ENCODE assay signal across 8 mouse cellular contexts in genomic region chr7:28983141-28983564, GRCm38 (mm10). TPM values are rescaled to one million over a fixed set of nuclear protein-coding genes. Genes with fewer than 3 reads are reported as not detected.
DNase-seq lines count a peak whose midpoint lies in the region; ATAC-seq and TF ChIP-seq lines count a peak whose summit lies in the region.

No protein-coding gene starts in this region.

- no peak for ATAC-seq in embryonic facial prominence, embryonic 13.5 days (ENCODE audit: insufficient number of reproducible peaks, insufficient read depth, low FRiP score, low TSS enrichment, low read depth)
- no peak for ATAC-seq in liver, embryonic 16.5 days (ENCODE audit: low read depth)

- peak overlapping the region; percentile 19; the same call in 1 of the 2 replicates for H3K4me3 ChIP-seq in gastrocnemius, adult 2 months
- peak overlapping the region; percentile 89; the same call in 1 of the 2 replicates for H3K4me3 ChIP-seq in embryonic facial prominence, embryonic 13.5 days
- peak overlapping the region; percentile 75 for H3K4me3 ChIP-seq in liver, embryonic 16.5 days (ENCODE audit: low read depth, low read length)

- no peak for DNase-seq in gastrocnemius, adult 2 months
- DNase-seq in gastrocnemius, adult 8-10 months (ENCODE audit: low spot score in 2 of 2): no peak
- DNase-seq in A20 (ENCODE audit: low read depth, low spot score): peak; percentile 82
- no peak for DNase-seq in urinary bladder, postnatal 14 days (ENCODE audit: low spot score)
- no peak for DNase-seq in frontal cortex, postnatal 14 days (ENCODE audit: low spot score in 2 of 2)
- no peak for DNase-seq in right cerebral cortex, postnatal 25 days

- intact Hi-C loops in gastrocnemius, adult 2 months (cut with DNase I): no loop called here

- peak overlapping the region; percentile 76 for H3K4me2 ChIP-seq in embryonic facial prominence, embryonic 13.5 days
- H3K4me2 ChIP-seq in liver, embryonic 16.5 days (ENCODE audit: low read depth, low read length): peak overlapping the region; percentile 99

- no peaks in the 10 kb centered on the region for H3K27me3 ChIP-seq in embryonic facial prominence, embryonic 13.5 days
- no peaks in the 10 kb centered on the region for H3K27me3 ChIP-seq in liver, embryonic 16.5 days (ENCODE audit: control insufficient read depth, insufficient read depth, low read depth, low read length)

- peaks cover 17% of the 10 kb centered on the region for H3K36me3 ChIP-seq in embryonic facial prominence, embryonic 13.5 days
- H3K36me3 ChIP-seq in liver, embryonic 16.5 days (ENCODE audit: control insufficient read depth, insufficient read depth): peaks cover 10% of the 10 kb centered on the region

- 77% methylated on average over 11 of the region's 11 CpGs for WGBS in embryonic facial prominence, embryonic 13.5 days
- 26% methylated on average over 11 of the region's 11 CpGs for WGBS in liver, embryonic 16.5 days (ENCODE audit: insufficient replicate concordance)

- no peak overlapping the region for H3K27ac ChIP-seq in gastrocnemius, adult 2 months
- peak overlapping the region; percentile 90; the same call in 1 of the 2 replicates for H3K27ac ChIP-seq in embryonic facial prominence, embryonic 13.5 days
- peak overlapping the region; percentile 95 for H3K27ac ChIP-seq in liver, embryonic 16.5 days (ENCODE audit: low read length)

- peak overlapping the region; percentile 77; the same call in 1 of the 2 replicates for H3K9ac ChIP-seq in embryonic facial prominence, embryonic 13.5 days
- peak overlapping the region; percentile 84 for H3K9ac ChIP-seq in liver, embryonic 16.5 days (ENCODE audit: low read depth, low read length)

- H3K4me1 ChIP-seq in embryonic facial prominence, embryonic 13.5 days: peaks cover 15% of the 10 kb centered on the region
- peaks cover 24% of the 10 kb centered on the region for H3K4me1 ChIP-seq in liver, embryonic 16.5 days (ENCODE audit: control insufficient read depth, low read depth, low read length)

- H3K9me3 ChIP-seq in embryonic facial prominence, embryonic 13.5 days: no peaks in the 10 kb centered on the region
- no peaks in the 10 kb centered on the region for H3K9me3 ChIP-seq in liver, embryonic 16.5 days (replicated peaks; ENCODE audit: control insufficient read depth, low read length)

- TF ChIP-seq CTCF in gastrocnemius, adult 2 months (IDR thresholded peaks at IDR 0.05): no peak

RNA-seq across cellular contexts. Expression of gene Map4k1, which starts 1.3 kb away (rescaled TPM):
- total RNA-seq in gastrocnemius, adult 2 months (2021): under 1 TPM; 0.25 to 0.33 TPM
- under 1 TPM; 0.22 to 0.82 (median 0.41) TPM for total RNA-seq in gastrocnemius, adult 8-10 months (2022)
- 7.7 and 9.9 TPM in 2 replicates for polyA plus RNA-seq in embryonic facial prominence, embryonic 13.5 days (2015; fragmentation: Nextera tagmentation; extraction: Ambion mirVana)
- 28.3 and 30.2 TPM in 2 replicates for polyA plus RNA-seq in liver, embryonic 16.5 days (2015; fragmentation: Nextera tagmentation; extraction: Ambion mirVana)

RNA-seq across cellular contexts. Expression of gene Eif3k, which starts 1.5 kb away (rescaled TPM):
- 100 to 1,000 TPM; 122 to 141 TPM for total RNA-seq in gastrocnemius, adult 2 months (2021)
- 100 to 1,000 TPM; 130 to 143 (median 134) TPM for total RNA-seq in gastrocnemius, adult 8-10 months (2022)
- 453 and 455 TPM in 2 replicates for polyA plus RNA-seq in embryonic facial prominence, embryonic 13.5 days (2015; fragmentation: Nextera tagmentation; extraction: Ambion mirVana)
- polyA plus RNA-seq in liver, embryonic 16.5 days (2015; fragmentation: Nextera tagmentation; extraction: Ambion mirVana): 195 and 205 TPM in 2 replicates

RNA-seq across cellular contexts. Expression of gene Actn4, which starts 21.0 kb away (rescaled TPM):
- total RNA-seq in gastrocnemius, adult 2 months (2021): 10 to 100 TPM; 27.1 to 40.2 TPM
- total RNA-seq in gastrocnemius, adult 8-10 months (2022): 10 to 100 TPM; 21.3 to 36.9 (median 28.2) TPM
- 232 and 258 TPM in 2 replicates for polyA plus RNA-seq in embryonic facial prominence, embryonic 13.5 days (2015; fragmentation: Nextera tagmentation; extraction: Ambion mirVana)
- 130 and 137 TPM in 2 replicates for polyA plus RNA-seq in liver, embryonic 16.5 days (2015; fragmentation: Nextera tagmentation; extraction: Ambion mirVana)

Comparison
In these comparisons a context has a peak if more than half of its experiments do, and no peak if none do; other contexts are left out.
1. H3K4me3 ChIP-seq: peak in every context shown above with its lines; median percentile 89 in embryonic facial prominence, embryonic 13.5 days; 75 in liver, embryonic 16.5 days; 19 in gastrocnemius, adult 2 months.